Mouse (Mus musculus): Measurements from ENCODE around the gene Mn1. TPM values are rescaled to one million over a fixed set of nuclear protein-coding genes. Genes with fewer than 3 reads are reported as not detected.
A peak's percentile ranks its signal among the peaks of the same experiment; 100 is the strongest.

The Mn1 gene
- polyA plus RNA-seq, 1 experiment from 2014 or later, result 1.7 TPM

- no peak for ATAC-seq (ENCODE audit: low read depth)
- H3K9ac ChIP-seq (ENCODE audit: low read depth, low read length), result no peak overlapping the region
- no peaks in the 10 kb centered on the region for H3K36me3 ChIP-seq (ENCODE audit: control insufficient read depth, insufficient read depth)
- H3K4me2 ChIP-seq (ENCODE audit: low read depth, low read length), result no peak overlapping the region
- no peak overlapping the region for H3K4me3 ChIP-seq (ENCODE audit: low read depth, low read length)
- no peaks in the 10 kb centered on the region for H3K9me3 ChIP-seq (replicated peaks; ENCODE audit: control insufficient read depth, low read length)
- peaks cover 3% of the 10 kb centered on the region for H3K27me3 ChIP-seq (ENCODE audit: control insufficient read depth, insufficient read depth, low read depth, low read length)
- H3K4me1 ChIP-seq (ENCODE audit: control insufficient read depth, low read depth, low read length), result peaks cover 39% of the 10 kb centered on the region
- 68% methylated on average over 6 of the region's 6 CpGs for WGBS (ENCODE audit: insufficient replicate concordance)
- no peak overlapping the region for H3K27ac ChIP-seq (ENCODE audit: low read length)
Observed at GRCm38 (mm10) chr5:111505241-111505640, 88.1 kb downstream of the Mn1 start.

- H3K9me3 ChIP-seq (replicated peaks; ENCODE audit: control insufficient read depth, low read length), result no peaks in the 10 kb centered on the region
- H3K4me3 ChIP-seq (ENCODE audit: low read depth, low read length), result no peak overlapping the region
- H3K27me3 ChIP-seq (ENCODE audit: control insufficient read depth, insufficient read depth, low read depth, low read length), result no peaks in the 10 kb centered on the region
- no peak overlapping the region for H3K4me2 ChIP-seq (ENCODE audit: low read depth, low read length)
- no peak for ATAC-seq (ENCODE audit: low read depth)
- WGBS (ENCODE audit: insufficient replicate concordance), result 67% methylated on average over 6 of the region's 6 CpGs
- H3K4me1 ChIP-seq (ENCODE audit: control insufficient read depth, low read depth, low read length), result peaks cover 43% of the 10 kb centered on the region
- no peaks in the 10 kb centered on the region for H3K36me3 ChIP-seq (ENCODE audit: control insufficient read depth, insufficient read depth)
- H3K27ac ChIP-seq (ENCODE audit: low read length), result no peak overlapping the region
- no peak overlapping the region for H3K9ac ChIP-seq (ENCODE audit: low read depth, low read length)
Observed at GRCm38 (mm10) chr5:111505824-111506223, 88.7 kb downstream of the Mn1 start.

GRCm38 (mm10) chr5:111506410-111506809, 89.2 kb downstream of the Mn1 start:
- Histone ChIP-seq H3K27ac (ENCODE audit: low read length) (peak overlapping the region; percentile 41; the same call in 1 of the 2 replicates), H3K4me3 (ENCODE audit: low read depth, low read length) (no peak overlapping the region), H3K9me3 (replicated peaks; ENCODE audit: control insufficient read depth, low read length) (no peaks in the 10 kb centered on the region), H3K27me3 (ENCODE audit: control insufficient read depth, insufficient read depth, low read depth, low read length) (no peaks in the 10 kb centered on the region), H3K4me2 (ENCODE audit: low read depth, low read length) (peak overlapping the region; percentile 33; the same call in 1 of the 2 replicates), H3K36me3 (ENCODE audit: control insufficient read depth, insufficient read depth) (no peaks in the 10 kb centered on the region), H3K9ac (ENCODE audit: low read depth, low read length) (no peak overlapping the region), H3K4me1 (ENCODE audit: control insufficient read depth, low read depth, low read length) (peaks cover 43% of the 10 kb centered on the region)
- peak; percentile 47 for ATAC-seq (ENCODE audit: low read depth)
- WGBS (ENCODE audit: insufficient replicate concordance), result 23% methylated on average over 12 of the region's 12 CpGs

Other genes starting within 250 kb of the Mn1 start
- 31.6 and 36.1 TPM in 2 replicates for gene Pitpnb, start 86.6 kb upstream of the Mn1 start, polyA plus RNA-seq (2015; fragmentation: Nextera tagmentation; extraction: Ambion mirVana)

Measured in liver, embryonic 16.5 days (tissue).